In the genomic region with DNA sequence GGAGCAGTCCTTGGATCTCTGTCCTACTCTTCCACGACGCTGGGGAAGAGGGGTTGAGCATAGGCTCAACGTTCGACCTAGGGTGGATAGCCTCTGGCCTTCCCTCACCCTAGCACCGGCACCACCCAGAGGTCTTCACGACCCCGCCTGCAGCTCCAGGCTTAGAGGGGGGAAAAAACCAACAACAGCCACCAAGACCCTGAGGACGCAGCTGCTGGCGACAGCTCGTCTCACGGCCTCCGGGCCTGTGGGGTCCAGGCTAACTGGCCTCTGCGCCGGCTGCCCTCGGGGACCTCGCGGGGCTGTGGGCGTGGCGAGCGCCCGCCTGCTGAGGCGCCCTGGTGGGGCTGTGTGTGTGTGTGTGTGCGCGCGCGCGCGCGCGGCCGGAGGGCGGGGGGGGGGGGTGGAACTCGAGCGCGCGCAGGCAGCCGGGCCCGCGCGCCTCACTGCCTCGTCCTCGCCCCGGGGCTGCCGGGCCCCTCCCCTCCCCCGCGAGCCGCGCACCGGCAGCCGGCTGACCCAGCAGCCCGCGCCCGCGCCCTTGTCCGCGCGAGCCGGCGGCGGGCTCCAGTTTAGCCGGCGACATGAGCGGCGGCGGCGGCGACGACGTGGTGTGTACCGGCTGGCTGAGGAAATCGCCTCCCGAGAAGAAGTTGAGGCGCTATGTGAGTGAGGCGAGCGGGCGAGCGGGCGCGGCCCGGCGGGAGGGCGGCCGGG, we compare ENCODE assay signal across 8 mouse cellular contexts. TPM values are rescaled to one million over a fixed set of nuclear protein-coding genes. Genes with fewer than 3 reads are reported as not detected.
A peak's percentile ranks its signal among the peaks of the same experiment; 100 is the strongest.
DNase-seq lines count a peak whose midpoint lies in the region; ATAC-seq and TF ChIP-seq lines count a peak whose summit lies in the region.

Gab2 (plus strand) TSS at position 345 of the 717 bp plus-strand sequence.

- H3K9me3 ChIP-seq in E14TG2a.4 (ENCODE audit: low read length): no peaks in the 10 kb centered on the region
- no peaks in the 10 kb centered on the region for H3K9me3 ChIP-seq in forebrain, embryonic 12.5 days
- H3K9me3 ChIP-seq in heart, embryonic 16.5 days (replicated peaks; ENCODE audit: control insufficient read depth, low read length): no peaks in the 10 kb centered on the region
- H3K9me3 ChIP-seq in neural tube, embryonic 14.5 days (ENCODE audit: control insufficient read depth, low read length): no peaks in the 10 kb centered on the region

- peak within 1 kb of the TSS; percentile 74 for H3K27ac ChIP-seq in forebrain, embryonic 12.5 days
- H3K27ac ChIP-seq in heart, embryonic 16.5 days (ENCODE audit: low read length): peak within 1 kb of the TSS; percentile 91
- peak within 1 kb of the TSS; percentile 85 for H3K27ac ChIP-seq in neural tube, embryonic 14.5 days (ENCODE audit: low read depth, low read length)

- peaks cover 43% of the 10 kb centered on the region for H3K27me3 ChIP-seq in E14TG2a.4 (ENCODE audit: insufficient read depth, low read length)
- 0 out of 2 replicates have a peak, but pooled peaks cover 8% of the 10 kb centered on the region for H3K27me3 ChIP-seq in forebrain, embryonic 12.5 days
- H3K27me3 ChIP-seq in heart, embryonic 16.5 days (ENCODE audit: control insufficient read depth, insufficient read depth, low read length): no peaks in the 10 kb centered on the region
- 0 out of 2 replicates have a peak, but pooled peaks cover 2% of the 10 kb centered on the region for H3K27me3 ChIP-seq in neural tube, embryonic 14.5 days (ENCODE audit: control insufficient read depth, insufficient read depth, low read length)

- no peak for TF ChIP-seq CTCF in E14TG2a.4 (conservative IDR thresholded peaks at IDR 0.05; ENCODE audit: low read length)

- H3K4me2 ChIP-seq in forebrain, embryonic 12.5 days: peak within 1 kb of the TSS; percentile 87
- H3K4me2 ChIP-seq in heart, embryonic 16.5 days (ENCODE audit: low read depth, low read length): peak within 1 kb of the TSS; percentile 68
- H3K4me2 ChIP-seq in neural tube, embryonic 14.5 days (ENCODE audit: low read depth, low read length): peak within 1 kb of the TSS; percentile 77

- peak; percentile 64 for DNase-seq in c-Kit-positive CD71-positive TER-119-positive erythroid progenitor cells, embryonic 14.5 days (ENCODE audit: low spot score)
- peak; percentile 82 to 89 for DNase-seq in kidney, postnatal 36 days
- peak; percentile 74 to 78 for DNase-seq in lung, adult 18-20 months
- DNase-seq in testis, postnatal 14 days (ENCODE audit: low spot score): peak; percentile 86

- H3K4me1 ChIP-seq in E14TG2a.4 (replicated peaks; ENCODE audit: low read depth, low read length): peaks cover 12% of the 10 kb centered on the region
- peaks cover 12% of the 10 kb centered on the region for H3K4me1 ChIP-seq in forebrain, embryonic 12.5 days
- peaks cover 19% of the 10 kb centered on the region for H3K4me1 ChIP-seq in heart, embryonic 16.5 days (ENCODE audit: control insufficient read depth, insufficient read depth, low read length)
- peaks cover 4% of the 10 kb centered on the region; the same call in 1 of the 2 replicates for H3K4me1 ChIP-seq in neural tube, embryonic 14.5 days (ENCODE audit: control insufficient read depth, insufficient read depth, low read length)

- peak within 1 kb of the TSS; percentile 85 for H3K4me3 ChIP-seq in E14TG2a.4 (replicated peaks; ENCODE audit: low read length)
- peak within 1 kb of the TSS; percentile 97 for H3K4me3 ChIP-seq in forebrain, embryonic 12.5 days (replicated peaks)
- peak within 1 kb of the TSS; percentile 90 for H3K4me3 ChIP-seq in heart, embryonic 16.5 days (ENCODE audit: low read length)
- peak within 1 kb of the TSS; percentile 93 for H3K4me3 ChIP-seq in neural tube, embryonic 14.5 days (ENCODE audit: low read depth, low read length)

- WGBS in forebrain, embryonic 12.5 days: under 1% methylated on average over 52 of the region's 83 CpGs
- WGBS in heart, embryonic 16.5 days: under 1% methylated on average over 79 of the region's 83 CpGs
- WGBS in neural tube, embryonic 14.5 days: 1% methylated on average over 45 of the region's 83 CpGs

- H3K9ac ChIP-seq in forebrain, embryonic 12.5 days: peak within 1 kb of the TSS; percentile 88
- H3K9ac ChIP-seq in heart, embryonic 16.5 days (ENCODE audit: low read length): peak within 1 kb of the TSS; percentile 92
- H3K9ac ChIP-seq in neural tube, embryonic 14.5 days (replicated peaks; ENCODE audit: low read depth, low read length): peak within 1 kb of the TSS; percentile 93

- peak; percentile 85 for ATAC-seq in forebrain, embryonic 12.5 days (ENCODE audit: low FRiP score)
- ATAC-seq in heart, embryonic 16.5 days (replicated peaks; ENCODE audit: extremely low read depth, insufficient read depth, low FRiP score): peak; percentile 74
- ATAC-seq in neural tube, embryonic 14.5 days (ENCODE audit: low read depth): peak; percentile 84

- no peaks in the 10 kb centered on the region for H3K36me3 ChIP-seq in E14TG2a.4 (ENCODE audit: insufficient read depth, low read length)
- H3K36me3 ChIP-seq in forebrain, embryonic 12.5 days (replicated peaks): no peaks in the 10 kb centered on the region
- H3K36me3 ChIP-seq in heart, embryonic 16.5 days (ENCODE audit: control insufficient read depth, insufficient read depth): no peaks in the 10 kb centered on the region
- H3K36me3 ChIP-seq in neural tube, embryonic 14.5 days (ENCODE audit: control insufficient read depth, insufficient read depth, low read length): no peaks in the 10 kb centered on the region

RNA-seq across cellular contexts. Expression of gene Gab2, which starts in this region (rescaled TPM):
- 10.1 and 12.8 TPM in 2 replicates for polyA plus RNA-seq in forebrain, embryonic 12.5 days (2016; fragmentation: Nextera tagmentation; extraction: Ambion mirVana)
- 6.6 and 7.1 TPM in 2 replicates for polyA plus RNA-seq in heart, embryonic 16.5 days (2015; fragmentation: Nextera tagmentation; extraction: Ambion mirVana)
- 13.8 and 18.1 TPM in 2 replicates for polyA plus RNA-seq in neural tube, embryonic 14.5 days (2014; fragmentation: Nextera tagmentation; extraction: Ambion mirVana)

Comparison
In these comparisons a context has a peak if more than half of its experiments do, and no peak if none do; other contexts are left out.
1. Peak in every context shown above with its lines: DNase-seq, ATAC-seq, H3K4me3 ChIP-seq and H3K27ac ChIP-seq.